Mouse (Mus musculus) brown adipose tissue, adult 24 weeks (tissue): ENCODE results near the gene Tctn1. TPM values are rescaled to one million over a fixed set of nuclear protein-coding genes. Genes with fewer than 3 reads are reported as not detected.

ENCODE experiments used
- H3K27ac ChIP-seq: fragments of 200-500 bp; replicated peaks from 2 replicates; pipeline ENCODE4 v1.5.1; 2012; ENCODE audit warnings: low read depth, mild to moderate bottlenecking, low read length
- H3K4me1 ChIP-seq: fragments of 200-500 bp; 2 replicates; pipeline ENCODE4 v1.6.1; 2012; ENCODE audit warnings: low read length, mixed read lengths; ENCODE audit not compliant: control insufficient read depth, insufficient read depth, insufficient read length
- H3K4me3 ChIP-seq: fragments of 200-500 bp; 2 replicates; pipeline ENCODE4 v1.5.1; 2012; ENCODE audit warnings: low read depth, mild to moderate bottlenecking, low read length, moderate library complexity; ENCODE audit not compliant: insufficient read depth
- polyA plus RNA-seq: library from polyadenylated mRNA; stranded (reverse); fragments of >200 nt; gene quantifications from 2 replicates; pipeline ENCODE4 v1.2.4, GENCODE M21; 2012; ENCODE audit not compliant: missing spikeins, insufficient read depth, insufficient read length

The Tctn1 gene
- polyA plus RNA-seq, 1 experiment = 2.9 TPM

GRCm38 (mm10) chr5:122201904-122202303 lies 62.4 kb downstream of the Tctn1 start:
- H3K4me3 ChIP-seq = no peak overlapping the region
- no peak overlapping the region for H3K27ac ChIP-seq
- no peaks in the 10 kb centered on the region for H3K4me1 ChIP-seq

DNA sequence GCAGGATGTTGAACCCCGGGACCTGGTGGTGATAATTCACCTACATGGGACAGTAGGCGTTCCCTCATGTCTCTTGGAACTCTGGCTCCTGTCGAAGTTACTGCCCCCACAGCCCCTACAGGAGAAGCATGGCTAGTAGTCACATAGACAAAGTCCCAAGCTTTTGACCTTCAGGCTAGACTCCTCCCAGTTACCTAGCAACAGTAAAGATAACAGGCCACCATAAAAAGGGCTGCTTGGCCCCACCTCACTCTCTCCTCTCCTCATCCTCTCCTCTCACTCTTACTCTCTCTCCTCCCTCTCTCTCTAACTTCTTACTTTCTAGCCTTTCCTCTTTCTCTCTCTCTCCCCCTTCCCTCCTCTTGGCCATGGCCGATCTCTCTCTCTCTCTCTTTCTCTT lies 63.4 kb downstream of the Tctn1 start:
- no peak overlapping the region for H3K27ac ChIP-seq
- H3K4me1 ChIP-seq = no peaks in the 10 kb centered on the region
- H3K4me3 ChIP-seq = no peak overlapping the region

DNA sequence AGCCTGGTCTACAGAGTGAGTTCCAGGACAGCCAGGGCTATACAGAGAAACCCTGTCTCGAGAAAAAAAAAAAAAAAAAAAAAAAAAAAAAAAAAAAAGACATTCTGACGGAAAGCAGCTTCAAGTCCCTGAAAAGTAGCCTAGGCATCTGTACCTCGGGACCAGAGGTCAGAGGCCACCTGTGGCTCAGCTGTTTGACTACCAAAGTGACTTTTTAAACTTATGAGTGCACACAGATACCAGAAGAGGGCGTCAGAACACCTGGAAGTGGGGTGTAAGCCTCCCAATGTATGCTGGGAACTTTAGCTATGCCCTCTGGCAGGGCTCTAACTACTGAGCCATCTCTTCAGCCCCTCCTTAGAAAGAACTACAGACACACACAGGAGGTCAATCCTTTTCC lies 71.9 kb downstream of the Tctn1 start:
- no peak overlapping the region for H3K4me3 ChIP-seq
- H3K4me1 ChIP-seq = no peaks in the 10 kb centered on the region
- H3K27ac ChIP-seq = no peak overlapping the region

GRCm38 (mm10) chr5:122191269-122192063 lies 72.8 kb downstream of the Tctn1 start:
- H3K4me1 ChIP-seq = no peaks in the 10 kb centered on the region
- H3K4me3 ChIP-seq = no peak overlapping the region
- H3K27ac ChIP-seq = no peak overlapping the region

DNA sequence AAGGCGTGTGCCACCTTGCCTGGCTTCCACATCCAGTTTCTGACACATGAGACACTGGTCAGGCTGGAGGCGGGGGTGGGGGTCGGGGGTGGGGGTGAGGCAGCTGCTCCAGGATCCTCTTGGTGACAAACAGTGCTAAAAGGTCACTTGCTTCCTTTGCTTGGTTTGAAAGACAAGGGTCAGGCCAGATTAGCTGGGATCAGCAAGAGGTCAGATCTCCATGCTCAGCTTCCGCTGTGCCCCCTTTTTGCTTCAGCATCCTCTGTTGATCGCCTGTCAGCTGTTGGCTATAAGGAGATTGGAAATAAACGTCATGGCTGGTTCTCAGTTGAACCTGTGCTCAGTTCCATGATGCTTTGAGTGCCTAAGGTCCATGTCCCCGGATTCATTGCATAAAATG lies 73.8 kb downstream of the Tctn1 start:
- Histone ChIP-seq H3K4me3 (no peak overlapping the region), H3K27ac (no peak overlapping the region), H3K4me1 (no peaks in the 10 kb centered on the region)

GRCm38 (mm10) chr5:122189115-122189514 lies 75.1 kb downstream of the Tctn1 start:
- H3K4me3 ChIP-seq = no peak overlapping the region
- H3K4me1 ChIP-seq = no peaks in the 10 kb centered on the region
- H3K27ac ChIP-seq = no peak overlapping the region

Other genes with a start within 250 kb of the Tctn1 start
- gene Cux2, start 214.4 kb downstream of the Tctn1 start, polyA plus RNA-seq = not detected in 2 replicates
- gene Myl2, start 163.5 kb downstream of the Tctn1 start, polyA plus RNA-seq = 80.9 and 86.8 TPM in 2 replicates
- gene Ccdc63, start 123.6 kb downstream of the Tctn1 start, polyA plus RNA-seq = not detected in 2 replicates
- gene Ppp1cc, start 106.2 kb downstream of the Tctn1 start, polyA plus RNA-seq = 85.4 and 119 TPM in 2 replicates
- gene Hvcn1, start 57.7 kb downstream of the Tctn1 start, polyA plus RNA-seq = 5.7 and 7.7 TPM in 2 replicates
- gene Pptc7, start 19.9 kb upstream of the Tctn1 start, polyA plus RNA-seq = 24.3 and 28.0 TPM in 2 replicates
- 6.3 and 6.9 TPM in 2 replicates for gene Rad9b, start 89.8 kb upstream of the Tctn1 start, polyA plus RNA-seq
- 101 and 111 TPM in 2 replicates for gene Vps29, start 89.9 kb upstream of the Tctn1 start, polyA plus RNA-seq
- gene Gpn3, start 107.4 kb upstream of the Tctn1 start, polyA plus RNA-seq = 13.9 and 15.7 TPM in 2 replicates
- gene Fam216a, start 107.9 kb upstream of the Tctn1 start, polyA plus RNA-seq = 8.5 and 14.2 TPM in 2 replicates
- 158 and 247 TPM in 2 replicates for gene Arpc3, start 127.4 kb upstream of the Tctn1 start, polyA plus RNA-seq
- 16.6 and 17.5 TPM in 2 replicates for gene Anapc7, start 157.2 kb upstream of the Tctn1 start, polyA plus RNA-seq
- 77.3 and 79.4 TPM in 2 replicates for gene Atp2a2, start 237.8 kb upstream of the Tctn1 start, polyA plus RNA-seq